Mouse (Mus musculus) erythroblast, adult 5-6 weeks (primary cell): ENCODE data around the gene Sipa1l1. TPM values are rescaled to one million over a fixed set of nuclear protein-coding genes. Genes with fewer than 3 reads are reported as not detected.
"Not testable (repeated sequence)": the region's sequence is repeated elsewhere in the genome, so short reads cannot be mapped to it uniquely, and the experiment has no call there.

Experiments used
- ATAC-seq: replicated peaks from 2 replicates; pipeline ENCODE4 v1.8.0; 2016; ENCODE audit warnings: moderate number of reproducible peaks, mild to moderate bottlenecking, moderate TSS enrichment, inconsistent platforms; ENCODE audit not compliant: poor library complexity, low FRiP score, severe bottlenecking
- total RNA-seq, 2 experiments: library from RNA; stranded (forward) in 1 of 2; stranded (reverse) in 1 of 2; fragments of 150-400 nt in 1 of 2; fragments of 200-764, 138-1000 nt in 1 of 2; gene quantifications; 2 replicates each; pipeline versions ENCODE4 v1.2.3 to v1.2.4; 2015 to 2017; ENCODE audit warnings: low replicate concordance in 2 of 2

The Sipa1l1 gene
- total RNA-seq, 2 experiments from 2014 or later: 5.4 to 6.5 TPM

DNA sequence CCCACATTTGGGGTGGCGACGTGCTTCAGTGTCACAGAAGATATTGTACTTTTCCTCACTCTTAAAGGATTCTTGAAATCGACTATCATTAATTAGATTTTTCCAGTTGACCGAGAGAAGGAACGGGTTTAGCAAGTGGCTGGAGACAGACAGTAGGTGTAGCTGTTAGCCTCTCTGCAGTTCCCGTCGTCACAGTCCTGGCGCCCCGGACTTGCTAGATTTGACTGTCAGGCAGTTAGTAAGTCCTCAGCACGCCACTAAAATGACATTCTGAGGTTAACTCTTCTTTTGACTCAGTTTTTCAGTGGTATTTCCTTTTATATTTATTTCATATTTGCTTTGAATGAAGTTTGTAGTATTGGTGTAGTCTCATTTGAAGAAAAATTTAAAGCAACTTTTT lies 2.5 kb downstream of the Sipa1l1 start:
- ATAC-seq: no peak

GRCm38 (mm10) chr12:82173623-82174022 lies 4.5 kb downstream of the Sipa1l1 start:
- no peak for ATAC-seq

GRCm38 (mm10) chr12:82175709-82176108 lies 6.6 kb downstream of the Sipa1l1 start:
- ATAC-seq: no peak

- no peak for ATAC-seq
Observed at GRCm38 (mm10) chr12:82178636-82179035, 9.5 kb downstream of the Sipa1l1 start.

- no peak for ATAC-seq
Observed at GRCm38 (mm10) chr12:82179626-82180025, 10.5 kb downstream of the Sipa1l1 start.

- ATAC-seq: not testable (repeated sequence)
Observed at GRCm38 (mm10) chr12:82186156-82186555, 17.0 kb downstream of the Sipa1l1 start.

DNA sequence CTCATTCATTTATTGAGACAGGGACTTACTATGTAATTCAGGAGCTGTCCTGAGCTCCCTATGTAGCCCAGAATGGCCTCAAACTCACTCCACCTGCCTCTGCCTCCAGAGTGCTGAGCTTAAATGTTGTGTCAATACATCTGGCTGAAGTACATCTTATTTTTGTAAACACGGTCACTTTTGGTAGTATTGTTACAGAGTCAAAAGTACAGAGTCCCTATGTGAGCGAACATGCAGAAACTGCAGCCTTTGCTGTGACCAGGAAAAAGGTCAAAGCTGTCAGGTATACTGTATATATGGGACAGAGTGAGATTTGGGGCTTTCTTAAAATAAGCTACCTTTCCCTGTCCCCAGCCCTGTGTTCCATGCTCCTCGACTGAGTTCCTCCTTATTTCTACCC lies 17.6 kb downstream of the Sipa1l1 start:
- no peak for ATAC-seq

DNA sequence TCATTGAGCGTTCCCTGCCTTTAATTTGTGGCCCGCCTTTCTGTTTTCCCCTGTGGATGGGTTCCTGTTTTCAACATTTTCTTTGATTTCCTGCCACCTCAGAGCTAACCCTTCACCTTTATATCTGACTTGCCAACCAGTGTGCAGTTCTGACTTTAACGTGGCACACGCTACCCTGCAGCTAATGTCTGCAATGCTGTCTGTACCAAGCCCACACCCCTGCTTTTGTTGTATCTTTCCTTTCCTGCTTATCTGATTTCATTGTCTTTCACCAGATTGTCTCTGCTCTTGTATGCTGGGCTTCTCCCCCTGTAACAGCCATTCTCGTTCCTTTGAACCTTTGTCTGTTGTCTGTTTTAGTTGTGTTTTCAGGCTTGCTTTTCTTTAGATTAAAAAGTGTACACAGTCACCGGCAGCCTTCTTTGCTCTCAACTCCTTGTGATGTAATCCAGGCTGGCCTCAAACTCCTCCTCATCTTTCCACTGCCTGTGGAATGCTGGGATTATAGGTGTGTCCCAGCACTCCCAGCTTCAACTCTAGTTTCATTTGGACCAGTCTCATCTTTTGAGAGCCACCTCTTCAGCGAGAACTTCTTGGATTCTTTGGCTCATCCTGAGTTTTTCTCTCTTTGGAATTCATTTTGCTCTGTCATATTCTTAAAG lies 18.2 kb downstream of the Sipa1l1 start:
- ATAC-seq: no peak

DNA sequence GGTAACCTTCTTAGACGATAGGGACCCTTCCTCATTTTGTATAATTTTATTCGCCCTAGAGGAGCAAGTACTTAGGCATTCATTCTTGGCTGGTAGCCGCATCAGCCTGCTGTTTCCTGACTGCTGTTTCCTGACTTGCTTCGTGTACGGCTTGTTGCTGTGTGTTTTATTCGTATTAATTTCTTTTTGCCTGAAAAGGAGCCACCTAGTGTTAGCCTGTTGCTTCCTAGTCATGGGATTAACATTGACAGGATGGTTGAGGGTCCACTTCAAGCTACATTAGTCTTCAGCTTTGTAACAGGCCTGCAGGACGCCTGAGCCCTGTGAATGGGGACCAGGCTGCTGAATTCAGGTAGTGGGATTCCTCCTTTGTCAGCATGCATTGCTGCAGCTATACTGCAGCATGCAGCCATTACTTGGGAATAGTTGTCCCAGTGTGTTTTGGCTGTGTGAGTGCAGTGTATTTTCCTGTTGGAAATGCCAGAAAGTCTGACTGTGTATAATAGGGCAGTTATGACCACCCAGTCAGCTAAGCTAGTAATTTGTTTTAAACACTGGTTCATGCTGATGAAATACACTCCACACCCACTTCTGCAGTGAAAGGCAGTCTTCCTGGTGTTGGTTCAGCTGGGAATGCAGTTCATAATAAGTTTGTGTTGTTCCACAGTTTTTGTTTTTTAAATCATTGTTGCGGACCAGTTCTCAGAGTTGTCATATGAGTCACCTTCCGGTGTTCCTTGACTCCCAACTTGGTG lies 19.4 kb downstream of the Sipa1l1 start:
- ATAC-seq: no peak

- ATAC-seq: no peak
Observed at GRCm38 (mm10) chr12:82189076-82189675, 20.1 kb downstream of the Sipa1l1 start.

- ATAC-seq: no peak
Observed at GRCm38 (mm10) chr12:82189715-82190581, 20.8 kb downstream of the Sipa1l1 start.

GRCm38 (mm10) chr12:82190582-82190965 lies 21.5 kb downstream of the Sipa1l1 start:
- ATAC-seq: no peak

DNA sequence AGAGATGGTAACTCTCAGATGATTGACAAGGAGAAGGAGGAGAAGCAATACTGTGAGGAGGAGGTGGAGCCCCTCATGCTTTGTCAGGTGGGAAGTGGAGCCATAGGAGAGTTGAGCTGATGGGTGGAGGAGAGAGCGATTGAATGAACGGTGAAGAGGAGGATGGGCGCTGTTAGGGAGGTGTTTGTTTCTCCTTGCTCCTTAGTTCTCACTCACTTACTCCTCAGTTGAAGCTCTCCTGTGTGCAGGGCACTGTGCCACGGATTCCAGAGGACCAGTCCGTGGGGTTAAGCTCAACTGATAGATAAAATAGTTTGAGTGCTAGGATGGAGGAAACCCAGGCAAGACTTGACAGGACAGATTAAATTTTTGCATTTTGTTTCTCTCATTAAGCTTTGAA lies 22.6 kb downstream of the Sipa1l1 start:
- no peak for ATAC-seq

DNA sequence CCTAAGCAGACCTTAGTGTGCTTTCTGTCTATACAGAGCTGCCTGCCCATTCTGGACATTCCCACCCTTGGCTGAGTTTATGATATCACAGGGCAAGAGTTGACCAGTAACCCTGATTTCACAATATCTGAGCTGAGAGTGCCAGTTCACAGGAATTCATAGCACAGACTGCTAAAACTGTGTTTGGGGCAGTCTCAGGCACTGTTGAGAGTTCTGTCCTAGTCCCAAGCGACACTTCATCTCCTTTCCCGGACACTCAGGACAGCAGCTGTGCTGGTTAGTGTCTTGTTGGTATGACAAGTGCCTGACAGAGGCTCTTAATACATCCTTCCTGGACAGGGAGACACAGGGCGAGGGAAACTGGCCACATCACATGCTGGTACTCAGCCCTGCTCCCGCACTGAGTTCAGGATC lies 23.5 kb downstream of the Sipa1l1 start:
- no peak for ATAC-seq

- ATAC-seq: no peak
Observed at GRCm38 (mm10) chr12:82193476-82193875, 24.4 kb downstream of the Sipa1l1 start.

GRCm38 (mm10) chr12:82194919-82195318 lies 25.8 kb downstream of the Sipa1l1 start:
- no peak for ATAC-seq

- no peak for ATAC-seq
Observed at GRCm38 (mm10) chr12:82196213-82196612, 27.1 kb downstream of the Sipa1l1 start.

DNA sequence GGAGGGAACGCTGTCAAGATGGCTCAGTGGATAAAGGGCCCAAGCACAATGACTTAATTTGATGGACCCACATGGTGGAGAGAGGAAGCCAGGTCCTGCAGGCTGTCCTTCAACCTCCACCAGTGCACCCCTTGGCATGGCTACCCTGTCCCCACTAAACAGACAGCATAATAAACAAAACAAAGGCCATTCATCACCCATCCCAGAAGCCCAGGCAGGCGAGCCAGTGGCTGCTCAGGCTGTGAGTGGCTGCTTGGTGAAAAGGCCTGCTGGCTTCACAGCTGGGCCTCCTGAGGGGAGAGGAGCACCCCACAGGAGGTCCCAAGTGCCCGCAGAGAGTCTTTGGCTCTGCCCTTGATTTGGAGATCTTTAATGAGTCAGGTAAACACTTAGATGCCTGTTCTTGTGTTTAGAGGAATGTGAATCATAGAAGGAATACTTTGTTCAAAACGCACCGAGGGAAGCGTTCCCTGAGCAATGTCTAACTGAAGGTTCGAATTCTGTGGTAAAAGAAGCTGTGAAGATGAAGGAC lies 27.6 kb downstream of the Sipa1l1 start:
- ATAC-seq: no peak

DNA sequence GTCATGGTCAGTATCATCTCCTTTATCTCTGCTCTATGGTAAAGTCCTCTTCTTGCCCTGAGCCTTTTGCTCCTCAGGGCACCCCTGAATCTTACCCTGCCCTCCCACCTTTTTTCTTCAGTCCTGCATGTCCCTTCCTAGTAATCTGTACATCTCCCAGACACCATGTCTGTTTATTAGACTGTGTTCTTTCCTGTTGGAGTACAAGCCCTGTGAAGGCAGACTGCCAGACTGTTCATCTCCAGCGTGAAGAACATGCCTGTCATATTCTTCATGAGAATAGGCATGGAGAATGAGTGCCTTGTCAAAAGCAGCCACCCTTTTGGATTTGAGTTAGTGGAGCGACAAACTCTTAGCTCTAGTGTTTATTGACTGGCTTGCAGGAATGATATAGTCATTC lies 28.1 kb downstream of the Sipa1l1 start:
- no peak for ATAC-seq

- ATAC-seq: no peak
Observed at GRCm38 (mm10) chr12:82199286-82199685, 30.2 kb downstream of the Sipa1l1 start.
